Mouse (Mus musculus) left cerebral cortex, adult 2 months (tissue): ENCODE data around the gene Psmd3. TPM values are rescaled to one million over a fixed set of nuclear protein-coding genes. Genes with fewer than 3 reads are reported as not detected.
"Not testable (repeated sequence)": the region's sequence is repeated elsewhere in the genome, so short reads cannot be mapped to it uniquely, and the experiment has no call there.

Experiments used
- DNase-seq, 2 experiments: peaks; one replicate each; pipeline ENCODE4 v3.0.0; 2021 to 2022; ENCODE audit warnings: low spot score in 2 of 2, mixed read lengths in 1 of 2; ENCODE audit errors: extremely low spot score in 1 of 2
- H3K27ac ChIP-seq: fragments of 200-600 bp; 2 replicates; pipeline ENCODE4 v1.8.1; 2022
- H3K4me3 ChIP-seq: fragments of 200-600 bp; 2 replicates; pipeline ENCODE4 v1.8.1; 2022
- CTCF ChIP-seq: fragments of 200-600 bp; IDR thresholded peaks from 2 replicates; pipeline ENCODE4 v1.8.1; 2022; ENCODE audit warnings: antibody characterized with exemption, mild to moderate bottlenecking, moderate library complexity
- intact Hi-C: fragments of 180-260 bp; cut with DNase I; formaldehyde crosslinking; loops from one replicate; pipeline ENCODE4 v1.15.1; 2025
- total RNA-seq, 2 experiments: library from RNA; stranded (reverse); gene quantifications; 2 replicates each; pipeline ENCODE4 v1.2.3; 2021

The Psmd3 gene
- total RNA-seq, 2 experiments from 2014 or later = 132 TPM

- no peak for TF ChIP-seq CTCF
- DNase-seq = no peak
- intact Hi-C loops = no loop called here
- Histone ChIP-seq H3K27ac (no peak overlapping the region), H3K4me3 (no peak overlapping the region)
Measured at GRCm38 (mm10) chr11:98725926-98726506, 43.7 kb downstream of the Psmd3 start.

GRCm38 (mm10) chr11:98729119-98729588, 46.8 kb downstream of the Psmd3 start, which contains the start of gene Med24:
Gene Med24, minus strand, starts transcription at chr11:98729435.
- intact Hi-C loops = no loop called here
- H3K27ac ChIP-seq = peak within 1 kb of the TSS; percentile 89
- peak within 1 kb of the TSS; percentile 55 for H3K4me3 ChIP-seq
- peak; percentile 81 to 84 for DNase-seq
- no peak for TF ChIP-seq CTCF

DNA sequence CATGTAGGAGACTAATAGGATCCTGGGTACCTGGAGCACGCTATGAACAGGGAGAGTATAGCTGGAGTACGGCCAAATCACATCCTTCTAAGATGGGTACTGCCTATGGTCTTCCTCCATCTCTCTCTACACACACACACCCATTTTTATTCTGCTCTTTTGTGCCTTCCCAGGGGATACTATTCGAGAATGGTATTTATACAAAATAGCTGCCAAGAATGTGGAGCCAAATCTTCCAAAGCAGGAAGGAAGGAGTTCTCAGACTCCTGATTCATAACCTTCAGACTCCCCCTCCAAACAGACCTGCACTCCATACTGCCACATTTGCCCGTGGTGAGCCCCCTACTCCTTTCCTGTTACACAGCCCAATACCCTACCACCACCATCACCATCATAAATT, 48.4 kb downstream of the Psmd3 start:
- no peak overlapping the region for H3K4me3 ChIP-seq
- H3K27ac ChIP-seq = peak overlapping the region; percentile 77
- no peak for TF ChIP-seq CTCF
- intact Hi-C loops = no loop called here
- no peak for DNase-seq

- DNase-seq = peak in 1 of 2 experiments; percentile 75
- H3K4me3 ChIP-seq = no peak overlapping the region
- no peak for TF ChIP-seq CTCF
- intact Hi-C loops = no loop called here
- peak overlapping the region; percentile 77 for H3K27ac ChIP-seq
Measured at GRCm38 (mm10) chr11:98731134-98731533, 48.8 kb downstream of the Psmd3 start.

DNA sequence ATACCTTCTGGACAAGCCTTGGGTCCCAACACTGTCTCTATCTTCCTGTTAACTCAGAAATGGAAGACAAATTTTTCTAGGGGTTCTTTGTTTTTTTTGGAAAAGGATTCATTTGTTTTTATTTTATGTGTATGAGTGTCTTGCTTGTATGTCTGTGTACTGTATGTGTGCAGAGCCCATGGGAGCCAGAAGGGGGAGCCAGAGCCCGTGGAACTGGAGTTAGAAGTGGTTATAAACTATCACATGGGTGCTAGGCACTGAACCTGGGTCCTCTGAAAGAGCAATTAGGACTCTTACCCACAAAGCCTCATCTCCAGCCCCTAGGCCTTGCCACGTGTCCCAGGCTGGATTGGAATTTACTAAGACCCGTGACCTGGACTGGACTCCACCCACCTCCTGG, 51.7 kb downstream of the Psmd3 start:
- DNase-seq = no peak
- Histone ChIP-seq H3K4me3 (no peak overlapping the region), H3K27ac (no peak overlapping the region; the same call in 1 of the 2 replicates)
- TF ChIP-seq CTCF = peak; percentile 34
- intact Hi-C loops = no loop called here

- intact Hi-C loops = no loop called here
- H3K27ac ChIP-seq = peak overlapping the region; percentile 73
- H3K4me3 ChIP-seq = no peak overlapping the region
- no peak for DNase-seq
- TF ChIP-seq CTCF = no peak
Measured at GRCm38 (mm10) chr11:98735111-98735510, 52.8 kb downstream of the Psmd3 start.

DNA sequence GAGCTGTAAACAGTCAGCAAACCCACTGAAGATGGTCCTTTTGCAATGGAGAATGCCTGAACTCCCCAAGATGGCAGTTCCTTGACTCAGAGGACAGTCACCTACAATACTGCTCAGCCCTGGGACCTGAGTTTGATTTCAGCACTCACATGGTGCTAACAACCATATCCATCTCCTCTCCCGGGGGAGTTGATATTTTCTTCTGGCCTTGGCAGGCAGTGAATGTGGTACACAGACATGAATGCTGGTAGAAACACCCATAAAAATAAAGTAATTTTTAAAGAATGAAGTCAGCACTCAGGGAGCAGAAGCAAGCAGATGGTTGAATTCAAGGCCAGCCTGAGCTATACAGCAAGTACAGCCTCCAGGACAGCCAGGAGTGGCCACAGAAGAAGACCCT, 53.8 kb downstream of the Psmd3 start:
- peak overlapping the region; percentile 50; the same call in 1 of the 2 replicates for H3K27ac ChIP-seq
- intact Hi-C loops = no loop called here
- no peak for DNase-seq

DNA sequence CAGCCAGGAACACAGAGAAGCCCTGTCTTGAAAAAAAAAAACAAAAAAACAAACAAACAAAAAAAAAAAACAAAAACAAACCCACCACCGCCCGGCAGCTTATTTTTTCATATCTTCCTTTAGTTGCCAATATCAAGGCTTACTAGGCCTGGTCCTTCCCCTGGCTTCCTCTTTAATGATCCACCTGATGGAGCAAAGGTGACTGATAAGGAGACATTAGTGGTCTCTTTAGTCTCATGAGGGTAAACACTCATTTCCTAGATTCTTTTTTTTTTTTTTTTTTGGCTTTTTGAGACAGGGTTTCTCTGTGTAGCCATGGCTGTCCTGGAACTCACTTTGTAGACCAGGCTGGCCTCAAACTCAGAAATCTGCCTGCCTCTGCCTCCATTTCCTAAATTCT, 54.9 kb downstream of the Psmd3 start:
- DNase-seq, intact Hi-C loops, H3K4me3 ChIP-seq: not testable (repeated sequence)
- peak overlapping the region; percentile 89; the same call in 1 of the 2 replicates for H3K27ac ChIP-seq

More for the DNA sequence above, 53.8 kb downstream of the Psmd3 start:
- TF ChIP-seq CTCF = no peak
- no peak overlapping the region for H3K4me3 ChIP-seq

DNA sequence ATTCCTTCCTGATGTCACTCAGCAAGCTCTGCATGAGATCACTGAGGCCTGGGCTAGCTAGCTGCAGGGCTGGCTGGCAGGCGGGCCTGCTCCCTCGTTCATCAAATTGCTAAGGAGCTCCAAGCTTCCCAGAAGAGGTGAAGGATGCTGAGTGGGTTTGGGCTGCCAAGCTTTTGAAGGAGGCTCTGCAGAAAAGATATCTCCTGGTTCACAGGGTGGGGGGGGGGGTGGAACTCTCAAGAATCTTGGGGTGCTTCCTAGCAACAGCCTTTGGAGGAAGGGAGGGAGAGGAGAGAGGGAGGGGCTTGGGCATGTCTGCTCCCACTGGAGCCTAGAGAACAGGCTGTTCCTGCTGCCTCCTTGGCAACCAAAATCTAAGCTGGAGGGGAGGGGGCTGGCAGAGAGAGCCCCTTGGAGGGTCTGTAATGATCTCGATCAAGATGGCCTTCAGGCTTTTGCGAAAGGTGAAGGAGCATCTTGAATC, 56.1 kb downstream of the Psmd3 start:
- no peak overlapping the region for H3K4me3 ChIP-seq
- no peak for TF ChIP-seq CTCF
- intact Hi-C loops = no loop called here
- peak overlapping the region; percentile 89 for H3K27ac ChIP-seq
- DNase-seq = peak; percentile 44 to 67

GRCm38 (mm10) chr11:98738925-98739324, 56.6 kb downstream of the Psmd3 start:
- no peak for DNase-seq
- no peak for TF ChIP-seq CTCF
- intact Hi-C loops = no loop called here

DNA sequence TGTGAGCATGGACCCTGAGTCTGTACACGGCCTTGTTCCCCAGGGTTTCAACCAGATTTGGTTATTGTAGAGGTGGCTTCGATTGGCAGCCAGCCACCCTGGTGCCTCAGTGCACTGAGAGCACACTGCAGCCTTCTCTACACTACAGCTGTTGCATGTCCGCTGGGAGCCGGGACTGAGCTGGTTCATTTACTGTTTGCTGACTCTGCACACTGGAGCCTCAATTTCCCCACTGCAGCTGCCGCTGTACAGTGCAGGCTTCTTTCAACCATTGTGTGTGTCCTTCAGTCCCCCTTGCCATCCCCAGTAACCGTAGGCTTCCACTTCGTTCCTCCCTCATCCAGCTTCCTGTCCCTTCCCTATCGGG, 57.7 kb downstream of the Psmd3 start:
- DNase-seq = peak in 1 of 2 experiments; percentile 22
- no peak for TF ChIP-seq CTCF
- intact Hi-C loops = loop anchor here (2.0 kb wide), 3 partner anchors 15 to 47 kb away; no protein-coding TSS in a partner anchor
- Histone ChIP-seq H3K4me3 (peak overlapping the region; percentile 89), H3K27ac (peak overlapping the region; percentile 95)

More at GRCm38 (mm10) chr11:98738925-98739324, 56.6 kb downstream of the Psmd3 start:
- Histone ChIP-seq H3K27ac (peak overlapping the region; percentile 89), H3K4me3 (no peak overlapping the region)

GRCm38 (mm10) chr11:98740393-98741050, 58.2 kb downstream of the Psmd3 start, which contains the start of gene Thra:
Gene Thra, plus strand, starts transcription at chr11:98740638.
- intact Hi-C loops = loop anchor here (2.0 kb wide), 3 partner anchors 14 to 46 kb away; no protein-coding TSS in a partner anchor
- Histone ChIP-seq H3K27ac (peak within 1 kb of the TSS; percentile 95), H3K4me3 (peak within 1 kb of the TSS; percentile 89)
- peak; percentile 69 to 71 for DNase-seq
- no peak for TF ChIP-seq CTCF
